Mouse (Mus musculus) heart, postnatal 0 days (tissue): ENCODE data around the gene N6amt1.

Source experiments
- CTCF ChIP-seq: IDR thresholded peaks from 2 replicates; pipeline ENCODE4 v1.5.1; 2016; ENCODE audit warnings: antibody characterized with exemption, control low read depth, low read depth
- EP300 ChIP-seq: IDR thresholded peaks from 2 replicates; pipeline ENCODE4 v1.6.1; 2016; ENCODE audit warnings: antibody characterized with exemption, low read depth

DNA sequence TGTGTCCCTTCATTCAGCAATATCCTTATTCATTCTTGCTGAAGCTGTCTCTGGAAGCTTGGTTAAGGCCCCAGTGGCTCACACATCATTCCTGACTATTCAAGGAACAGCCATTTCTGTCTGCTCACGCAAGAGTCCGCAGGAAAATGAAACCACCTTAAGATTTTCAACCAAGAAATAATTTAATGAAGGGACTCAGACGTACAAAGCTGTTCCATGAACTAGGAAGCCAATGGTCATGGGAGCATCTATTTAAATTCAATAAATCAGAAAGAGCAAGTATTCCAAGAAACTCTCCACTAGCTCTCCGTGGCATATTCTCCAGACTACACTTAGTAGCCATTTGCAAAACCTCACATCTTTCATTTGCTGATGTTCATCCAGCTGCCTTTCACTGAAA, 43.3 kb upstream of the N6amt1 start:
- no peak for TF ChIP-seq EP300
- no peak for TF ChIP-seq CTCF
